Mouse (Mus musculus) lung, postnatal 0 days (tissue): ENCODE data around the gene Fmnl3.

ENCODE experiments used
- CTCF ChIP-seq: IDR thresholded peaks from 2 replicates; pipeline ENCODE4 v1.5.1; 2016; ENCODE audit warnings: antibody characterized with exemption, mild to moderate bottlenecking
- EP300 ChIP-seq: IDR thresholded peaks from 2 replicates; pipeline ENCODE4 v1.6.1; 2016; ENCODE audit warnings: antibody characterized with exemption, mild to moderate bottlenecking, control low read depth

- no peak for TF ChIP-seq CTCF
- no peak for TF ChIP-seq EP300
Measured at GRCm38 (mm10) chr15:99375036-99375435, 4.8 kb upstream of the Fmnl3 start.
